Mouse (Mus musculus): ENCODE measurements at regions not wholly inside any gene's neighbourhood (a gene's known extent, or its start where the extent isn't known, plus 50 kb on each side); places are given as distances from the start of the nearest gene placed in this dataset.

- TF ChIP-seq CTCF (IDR thresholded peaks at IDR 0.05; ENCODE audit: control insufficient read depth, insufficient read depth, insufficient read length) (no peak), MYOD1 (IDR thresholded peaks at IDR 0.05; ENCODE audit: control insufficient read depth, insufficient read length, low read depth) (no peak), MAX (IDR thresholded peaks at IDR 0.05) (no peak), USF1 (IDR thresholded peaks at IDR 0.05; ENCODE audit: low read depth) (no peak)
Observed at GRCm38 (mm10) chr9:41879080-41879479, 245.0 kb downstream of the Sorl1 start.

Measured in C2C12 (cell line).